Mouse (Mus musculus) layer of hippocampus, postnatal 25 days (tissue): ENCODE measurements at regions not wholly inside any gene's neighbourhood (a gene's known extent, or its start where the extent isn't known, plus 50 kb on each side); places are given as distances from the start of the nearest gene placed in this dataset.
A peak's percentile ranks its signal among the peaks of the same experiment; 100 is the strongest.
"Not testable (repeated sequence)": the region's sequence is repeated elsewhere in the genome, so short reads cannot be mapped to it uniquely, and the experiment has no call there.

Experiments
- DNase-seq, 2 experiments: peaks; one replicate each; pipeline ENCODE4 v3.0.0; 2022; ENCODE audit warnings: mixed read lengths in 2 of 2, low spot score in 1 of 2; ENCODE audit errors: extremely low spot score in 1 of 2

DNA sequence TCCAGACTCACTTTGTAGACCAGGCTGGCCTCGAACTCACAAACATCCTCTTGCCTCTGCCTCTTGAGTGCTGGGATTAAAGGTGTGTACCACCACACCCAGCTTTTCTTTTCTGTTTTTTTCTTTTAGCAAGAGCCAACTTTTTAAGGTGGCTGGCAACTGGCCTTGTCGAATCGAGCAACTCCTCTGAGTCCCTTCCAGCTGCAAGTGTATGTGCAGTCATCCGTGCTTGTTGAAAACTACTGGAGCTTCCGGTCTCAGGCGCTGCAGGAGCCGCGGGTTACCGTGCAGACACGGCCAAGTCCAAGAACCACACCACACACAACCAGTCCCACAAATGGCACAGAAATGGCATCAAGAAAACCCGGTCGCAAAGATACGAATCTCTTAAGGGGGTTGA, 537.4 kb downstream of the Zfp704 start:
- DNase-seq = not testable (repeated sequence)

DNA sequence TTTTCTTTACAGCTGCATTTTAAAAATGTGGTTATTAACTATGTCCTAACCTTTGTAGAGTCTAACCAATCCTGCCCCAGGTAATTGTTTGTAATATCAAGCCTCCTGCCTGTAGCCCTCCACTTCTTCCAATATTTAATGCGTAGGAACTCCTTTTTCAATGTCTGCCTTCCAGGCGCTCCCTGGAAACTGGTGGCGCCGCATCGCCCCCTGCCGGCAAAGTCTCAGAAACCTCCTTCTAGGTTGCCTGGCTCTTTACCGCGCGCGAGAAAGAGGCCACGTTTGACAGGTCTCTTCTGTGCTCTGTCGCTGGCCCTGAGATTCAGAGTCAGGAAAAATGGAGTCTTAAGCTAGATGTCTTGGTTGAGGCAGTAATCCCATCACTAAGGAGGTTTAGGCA, 542.8 kb downstream of the Zfp704 start:
- DNase-seq = peak; percentile 87 to 97

DNA sequence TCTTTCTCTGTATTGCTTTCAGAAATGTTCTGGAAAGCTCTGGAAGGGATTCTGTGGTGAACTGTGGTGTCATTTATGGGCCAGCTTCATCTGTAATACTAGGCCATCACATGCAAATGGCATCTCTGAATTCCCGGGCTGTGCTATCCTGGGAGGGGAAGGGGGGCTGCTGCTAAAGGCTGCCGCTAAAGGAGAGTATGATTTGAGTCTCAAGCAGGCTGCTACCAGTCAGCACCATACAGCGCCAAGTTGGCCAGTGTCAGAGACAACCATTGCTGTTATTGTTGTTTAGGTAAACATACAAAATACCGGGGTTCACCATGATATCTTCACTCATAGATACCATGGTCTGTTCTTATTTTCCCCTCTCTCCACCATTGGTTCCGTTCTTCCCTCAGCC, 543.5 kb downstream of the Zfp704 start:
- DNase-seq = no peak

DNA sequence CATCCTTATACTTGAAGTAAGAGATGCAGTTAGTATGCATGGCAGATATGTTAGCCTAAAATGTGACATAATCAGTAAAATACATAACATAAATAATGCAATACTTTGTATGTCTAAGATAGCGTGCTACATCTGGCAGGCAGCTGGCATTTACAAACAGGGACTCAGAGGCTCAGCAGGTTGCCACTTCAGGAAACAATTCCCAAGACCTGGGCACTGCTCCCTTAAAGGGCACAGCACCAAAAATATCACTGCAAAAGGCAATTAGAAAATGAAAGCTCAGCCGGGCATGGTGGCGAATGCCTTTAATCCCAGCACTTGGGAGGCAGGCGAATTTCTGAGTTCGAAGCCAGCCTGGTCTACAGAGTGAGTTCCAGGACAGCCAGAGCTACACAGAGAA, 544.0 kb downstream of the Zfp704 start:
- no peak for DNase-seq

DNA sequence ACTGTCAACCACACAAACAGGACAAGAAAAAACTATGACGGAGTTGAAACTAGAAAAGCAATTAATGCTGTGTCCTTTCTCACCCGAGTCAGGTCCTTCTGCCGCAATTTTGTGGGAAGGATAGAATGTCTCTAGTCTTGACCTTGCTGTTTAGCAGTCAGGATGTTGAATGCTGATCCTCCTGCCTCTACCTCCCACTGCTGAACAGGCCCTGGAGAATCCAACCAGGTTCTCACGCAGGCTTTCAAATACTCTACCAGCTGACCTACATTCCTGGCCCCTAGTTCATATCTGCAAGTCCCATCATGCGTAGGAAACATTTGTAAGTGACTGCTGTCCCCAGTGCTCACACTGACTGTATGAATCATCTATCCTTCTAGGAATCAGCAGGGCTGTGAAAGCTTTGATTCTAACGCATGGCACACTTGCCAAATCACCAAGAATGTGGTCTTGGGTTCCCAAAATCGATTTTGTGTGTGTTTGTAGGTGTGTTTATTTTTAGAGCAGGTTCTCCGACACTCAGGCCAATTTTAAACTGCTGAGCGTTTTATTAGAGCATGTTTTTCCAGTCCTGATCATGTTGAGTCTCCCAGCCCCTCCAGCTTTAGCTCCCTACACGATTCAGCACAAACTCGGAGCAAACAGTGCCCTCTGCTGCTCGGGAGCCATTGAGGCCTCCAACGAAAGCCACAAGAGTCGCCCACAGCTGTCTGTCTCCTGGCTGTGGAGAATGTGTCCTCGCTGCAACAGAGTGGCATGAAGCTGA, 545.4 kb downstream of the Zfp704 start:
- peak; percentile 24 to 53 for DNase-seq

DNA sequence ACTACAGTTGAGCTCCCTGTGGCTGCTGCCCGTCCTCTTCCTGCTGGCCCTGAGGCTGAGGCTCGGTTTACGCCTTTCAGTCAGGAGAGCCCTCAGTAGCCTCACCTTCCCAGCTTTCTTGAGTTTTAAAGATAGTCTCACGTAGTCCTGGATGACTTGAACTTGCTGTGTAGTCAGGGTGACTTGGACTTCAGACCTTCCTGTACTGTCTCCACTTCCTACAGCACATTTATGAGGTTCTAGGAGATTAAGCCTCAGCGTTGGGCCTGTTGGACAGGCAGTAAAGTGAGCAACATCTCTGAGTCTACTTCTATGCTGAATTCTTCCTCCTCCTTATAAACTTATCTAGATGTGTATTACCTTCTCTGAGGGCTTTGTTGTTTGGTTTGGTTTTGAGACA, 546.2 kb downstream of the Zfp704 start:
- DNase-seq = no peak

DNA sequence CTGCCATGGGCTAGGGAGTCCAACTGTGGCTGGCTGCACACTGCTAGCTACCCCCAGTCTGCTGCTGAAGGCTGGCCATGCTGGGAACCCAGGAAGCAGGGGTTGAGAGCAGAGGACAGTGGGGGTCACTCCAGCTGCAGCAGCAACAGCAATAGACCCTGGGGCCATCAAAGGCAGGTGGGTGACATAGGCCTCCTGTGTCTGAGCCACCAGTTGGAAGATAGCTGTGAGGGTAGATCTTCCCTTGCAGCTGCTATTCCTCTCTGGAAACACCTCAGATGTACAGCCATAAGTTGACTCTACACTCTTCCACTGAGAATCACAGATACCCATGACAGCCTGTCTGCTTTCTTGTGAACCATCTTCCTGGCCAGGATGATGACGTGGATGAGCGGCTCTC, 548.5 kb downstream of the Zfp704 start:
- DNase-seq = no peak

DNA sequence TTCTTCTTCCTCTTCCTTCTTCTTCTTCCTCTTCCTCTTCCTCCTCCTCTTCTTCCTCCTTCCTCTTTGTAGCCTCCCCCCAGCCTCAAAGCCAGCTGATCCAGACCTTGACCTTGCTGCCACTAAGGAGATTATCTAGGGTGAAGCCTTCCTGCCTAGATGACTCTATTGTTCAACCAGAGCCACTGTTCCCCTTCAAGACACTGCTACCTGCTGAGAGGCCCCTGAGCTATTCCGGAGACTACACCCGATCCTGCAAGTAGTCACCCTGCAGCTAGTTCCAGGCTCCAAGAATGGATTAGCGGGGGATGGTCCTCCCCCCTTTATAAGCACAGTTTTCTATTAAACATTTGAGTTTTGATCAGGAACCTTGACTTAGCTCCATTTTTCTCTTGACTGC, 552.2 kb downstream of the Zfp704 start:
- not testable (repeated sequence) for DNase-seq

DNA sequence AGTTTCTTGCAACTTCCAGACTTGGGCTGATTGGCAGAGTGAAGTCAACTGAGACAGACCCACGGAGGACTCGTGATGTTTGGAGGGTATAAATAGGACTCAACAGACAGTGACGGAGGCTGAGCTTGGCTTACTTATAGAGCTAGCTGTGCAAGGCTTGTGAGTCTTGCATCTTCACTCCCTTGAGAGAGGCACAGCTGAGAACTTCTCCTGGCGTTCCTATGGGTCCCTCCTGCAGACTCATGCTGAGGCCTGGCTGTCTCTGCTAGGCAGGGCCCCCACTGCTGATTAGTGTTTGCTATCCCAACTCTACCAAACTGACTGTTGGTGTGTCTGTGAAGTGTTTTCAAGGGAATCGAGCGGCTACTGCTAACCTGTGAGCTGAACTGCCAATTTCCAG, 553.0 kb downstream of the Zfp704 start:
- no peak for DNase-seq

DNA sequence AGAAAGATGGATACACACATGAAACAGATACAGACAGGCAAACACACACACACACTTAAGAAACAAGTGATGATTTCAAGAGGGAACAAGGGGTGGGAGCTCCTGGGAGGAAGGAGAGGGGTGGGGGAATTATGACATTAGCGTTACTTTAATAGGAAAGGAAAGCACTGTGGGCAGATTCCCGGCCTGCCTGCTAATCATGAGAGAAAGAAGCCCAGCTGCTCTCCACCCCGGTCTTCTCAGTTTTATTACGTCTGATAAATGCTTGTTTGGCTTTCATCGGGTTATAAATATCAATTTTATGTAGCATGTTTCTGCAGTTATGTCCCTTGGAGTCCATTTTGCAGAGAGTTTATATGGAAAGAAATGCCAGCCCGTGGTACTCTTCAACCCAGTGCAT, 554.1 kb downstream of the Zfp704 start:
- no peak for DNase-seq
